Mouse (Mus musculus): ENCODE results near the gene Notch1.

- TF ChIP-seq CTCF (IDR thresholded peaks at IDR 0.05) (no peak), EP300 (IDR thresholded peaks at IDR 0.05) (no peak)
Observed at GRCm38 (mm10) chr2:26531829-26532228, 15.4 kb upstream of the Notch1 start.

Data from lung, postnatal 0 days (tissue).